Comparison of ENCODE assay signal across 11 mouse cellular contexts in genomic region chr4:44112741-44113140, GRCm38 (mm10). TPM values are rescaled to one million over a fixed set of nuclear protein-coding genes. Genes with fewer than 3 reads are reported as not detected.
DNase-seq lines count a peak whose midpoint lies in the region; ATAC-seq lines count a peak whose summit lies in the region.
"Had no signal": no experiment of that assay in that cellular context is flagged by ENCODE, and none has a peak within 500 bp of the region (broad histone marks: within the 10 kb centered on the region; RNA-seq: fewer than 3 reads in every experiment).

No protein-coding gene starts in this region.

- H3K4me2 ChIP-seq in lung, embryonic 15.5 days: no peak overlapping the region
- no peak overlapping the region for H3K4me2 ChIP-seq in embryonic facial prominence, embryonic 15.5 days (replicated peaks)
- no peak overlapping the region for H3K4me2 ChIP-seq in intestine, embryonic 16.5 days (ENCODE audit: low read depth, low read length)
- H3K4me2 ChIP-seq in stomach, embryonic 14.5 days (replicated peaks; ENCODE audit: low read depth, low read length): no peak overlapping the region
- H3K4me2 ChIP-seq: midbrain, embryonic 12.5 days had no signal

- H3K36me3 ChIP-seq in lung, embryonic 15.5 days: no peaks in the 10 kb centered on the region
- no peaks in the 10 kb centered on the region for H3K36me3 ChIP-seq in embryonic facial prominence, embryonic 15.5 days
- H3K36me3 ChIP-seq in intestine, embryonic 16.5 days (ENCODE audit: control insufficient read depth, insufficient read depth, low read length): no peaks in the 10 kb centered on the region
- no peaks in the 10 kb centered on the region for H3K36me3 ChIP-seq in stomach, embryonic 14.5 days (ENCODE audit: control insufficient read depth, insufficient read depth, low read length)
- H3K36me3 ChIP-seq: midbrain, embryonic 12.5 days had no signal

- 5% methylated on average over 4 of the region's 4 CpGs for WGBS in lung, embryonic 15.5 days
- 20% methylated on average over 4 of the region's 4 CpGs for WGBS in embryonic facial prominence, embryonic 15.5 days
- 31% methylated on average over 4 of the region's 4 CpGs for WGBS in intestine, embryonic 16.5 days
- WGBS in stomach, embryonic 14.5 days: 18% methylated on average over 4 of the region's 4 CpGs

- H3K27me3 ChIP-seq in lung, embryonic 15.5 days: no peaks in the 10 kb centered on the region
- no peaks in the 10 kb centered on the region for H3K27me3 ChIP-seq in embryonic facial prominence, embryonic 15.5 days
- H3K27me3 ChIP-seq in intestine, embryonic 16.5 days (replicated peaks; ENCODE audit: control insufficient read depth, insufficient read depth, low read length): no peaks in the 10 kb centered on the region
- H3K27me3 ChIP-seq in stomach, embryonic 14.5 days (ENCODE audit: control insufficient read depth, insufficient read depth, low read length): no peaks in the 10 kb centered on the region

- intact Hi-C loops in left cerebral cortex, postnatal 14 days (cut with DNase I): no loop called here

- peak; percentile 74 for ATAC-seq in lung, embryonic 15.5 days (ENCODE audit: borderline replicate concordance, extremely low read depth, low FRiP score, low TSS enrichment)
- no peak; the same call in 1 of the 2 replicates for ATAC-seq in embryonic facial prominence, embryonic 15.5 days (ENCODE audit: insufficient number of reproducible peaks, low FRiP score, low TSS enrichment, low read depth)
- peak; percentile 68 for ATAC-seq in intestine, embryonic 16.5 days
- ATAC-seq in stomach, embryonic 14.5 days (ENCODE audit: insufficient number of reproducible peaks, insufficient read depth, low FRiP score, low read depth): peak; percentile 69; the same call in 1 of the 2 replicates
- ATAC-seq: inflammation-experienced regulatory T-cells, adult 6 months had no signal

- H3K4me3 ChIP-seq in lung, embryonic 15.5 days: no peak overlapping the region
- no peak overlapping the region for H3K4me3 ChIP-seq in embryonic facial prominence, embryonic 15.5 days (replicated peaks)
- no peak overlapping the region for H3K4me3 ChIP-seq in intestine, embryonic 16.5 days (ENCODE audit: low read length)
- H3K4me3 ChIP-seq in stomach, embryonic 14.5 days (ENCODE audit: low read depth, low read length): no peak overlapping the region
- H3K4me3 ChIP-seq: midbrain, embryonic 12.5 days had no signal

- H3K9me3 ChIP-seq in lung, embryonic 15.5 days: no peaks in the 10 kb centered on the region
- no peaks in the 10 kb centered on the region for H3K9me3 ChIP-seq in embryonic facial prominence, embryonic 15.5 days (replicated peaks)
- no peaks in the 10 kb centered on the region for H3K9me3 ChIP-seq in intestine, embryonic 16.5 days (ENCODE audit: control insufficient read depth, low read length)
- H3K9me3 ChIP-seq in stomach, embryonic 14.5 days (ENCODE audit: control insufficient read depth, low read depth, low read length): no peaks in the 10 kb centered on the region
- H3K9me3 ChIP-seq: midbrain, embryonic 12.5 days had no signal

- H3K27ac ChIP-seq in lung, embryonic 15.5 days: peak overlapping the region; percentile 34
- H3K27ac ChIP-seq in embryonic facial prominence, embryonic 15.5 days (replicated peaks): peak overlapping the region; percentile 44; the same call in 1 of the 2 replicates
- H3K27ac ChIP-seq in intestine, embryonic 16.5 days (ENCODE audit: low read length): peak overlapping the region; percentile 20; the same call in 1 of the 2 replicates
- H3K27ac ChIP-seq in stomach, embryonic 14.5 days (ENCODE audit: low read length): peak overlapping the region; percentile 63; the same call in 1 of the 2 replicates
- H3K27ac ChIP-seq: midbrain, embryonic 12.5 days had no signal

- H3K9ac ChIP-seq in lung, embryonic 15.5 days: no peak overlapping the region
- no peak overlapping the region for H3K9ac ChIP-seq in embryonic facial prominence, embryonic 15.5 days
- H3K9ac ChIP-seq in intestine, embryonic 16.5 days (ENCODE audit: low read depth, low read length): no peak overlapping the region
- no peak overlapping the region for H3K9ac ChIP-seq in stomach, embryonic 14.5 days (replicated peaks; ENCODE audit: low read depth, low read length)
- H3K9ac ChIP-seq: midbrain, embryonic 12.5 days had no signal

- H3K4me1 ChIP-seq in lung, embryonic 15.5 days: peaks cover 46% of the 10 kb centered on the region
- H3K4me1 ChIP-seq in embryonic facial prominence, embryonic 15.5 days: peaks cover 19% of the 10 kb centered on the region
- peaks cover 6% of the 10 kb centered on the region for H3K4me1 ChIP-seq in intestine, embryonic 16.5 days (ENCODE audit: control insufficient read depth, insufficient read depth, low read length)
- H3K4me1 ChIP-seq in stomach, embryonic 14.5 days (ENCODE audit: control insufficient read depth, insufficient read depth, low read length): no peaks in the 10 kb centered on the region
- H3K4me1 ChIP-seq: midbrain, embryonic 12.5 days had no signal

- no peak for DNase-seq in lung, postnatal 14 days
- no peak for DNase-seq in left cerebral cortex, postnatal 14 days (ENCODE audit: low spot score in 2 of 2)
- DNase-seq in spleen, adult 12 weeks (ENCODE audit: low spot score): no peak
- no peak for DNase-seq in retina, embryonic 14.5 days (ENCODE audit: low spot score)
- DNase-seq: left cerebral cortex, postnatal 4 days had no signal

RNA-seq across cellular contexts. Expression of gene Gne, which starts 28.8 kb away (rescaled TPM):
- 40.0 and 43.1 TPM in 2 replicates for polyA plus RNA-seq in lung, embryonic 15.5 days (2015; fragmentation: Nextera tagmentation; extraction: Ambion mirVana)
- 25.5 and 26.1 TPM in 2 replicates for polyA plus RNA-seq in embryonic facial prominence, embryonic 15.5 days (2015; fragmentation: Nextera tagmentation; extraction: Ambion mirVana)
- 50.4 and 57.2 TPM in 2 replicates for polyA plus RNA-seq in intestine, embryonic 16.5 days (2015; fragmentation: Nextera tagmentation; extraction: Ambion mirVana)
- 26.0 and 28.9 TPM in 2 replicates for polyA plus RNA-seq in stomach, embryonic 14.5 days (2014; fragmentation: Nextera tagmentation; extraction: Ambion mirVana)
- total RNA-seq in left cerebral cortex, postnatal 14 days (2021): 10 to 100 TPM; 38.2 to 49.6 TPM
